Mouse (Mus musculus): ENCODE data around the gene Pes1. TPM values are rescaled to one million over a fixed set of nuclear protein-coding genes. Genes with fewer than 3 reads are reported as not detected.
A peak's percentile ranks its signal among the peaks of the same experiment; 100 is the strongest.

Pes1 gene
- polyA plus RNA-seq, 1 experiment from 2014 or later: 55.2 TPM

DNA sequence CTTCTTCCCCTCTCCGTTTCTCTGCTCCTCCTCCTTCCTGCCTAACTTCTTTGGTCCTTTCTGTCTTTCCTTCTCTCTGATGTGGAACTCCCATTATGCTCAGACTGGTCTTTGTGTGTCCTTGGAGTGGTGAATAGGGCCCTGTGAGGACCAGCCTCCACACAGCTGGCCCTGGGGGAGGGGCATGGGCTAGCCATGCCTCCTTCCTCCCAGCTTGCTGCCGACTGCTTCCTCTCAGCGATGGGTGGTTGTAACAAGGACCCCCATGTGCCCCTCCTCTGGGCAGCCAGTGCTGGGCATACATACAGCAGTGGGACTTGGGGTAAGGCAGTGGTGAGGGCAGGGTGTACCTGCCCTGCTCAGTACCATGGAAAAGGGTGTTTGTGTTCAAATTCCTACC is 10.5 kb downstream of the Pes1 start:
- Histone ChIP-seq H3K4me2 (ENCODE audit: low read length) (no peak overlapping the region), H3K36me3 (ENCODE audit: control insufficient read depth, insufficient read depth, low read length) (peaks cover 100% of the 10 kb centered on the region), H3K27ac (ENCODE audit: low read depth, low read length) (no peak overlapping the region), H3K9me3 (replicated peaks; ENCODE audit: control insufficient read depth, low read length) (no peaks in the 10 kb centered on the region), H3K27me3 (replicated peaks; ENCODE audit: control insufficient read depth, insufficient read depth, low read length) (no peaks in the 10 kb centered on the region), H3K4me1 (ENCODE audit: control insufficient read depth, insufficient read depth, low read length) (no peaks in the 10 kb centered on the region), H3K9ac (ENCODE audit: low read length) (no peak overlapping the region), H3K4me3 (ENCODE audit: low read depth, low read length) (no peak overlapping the region)
- DNase-seq (ENCODE audit: low spot score) (no peak), ATAC-seq (no peak)
- 64% methylated on average over 3 of the region's 3 CpGs for WGBS

DNA sequence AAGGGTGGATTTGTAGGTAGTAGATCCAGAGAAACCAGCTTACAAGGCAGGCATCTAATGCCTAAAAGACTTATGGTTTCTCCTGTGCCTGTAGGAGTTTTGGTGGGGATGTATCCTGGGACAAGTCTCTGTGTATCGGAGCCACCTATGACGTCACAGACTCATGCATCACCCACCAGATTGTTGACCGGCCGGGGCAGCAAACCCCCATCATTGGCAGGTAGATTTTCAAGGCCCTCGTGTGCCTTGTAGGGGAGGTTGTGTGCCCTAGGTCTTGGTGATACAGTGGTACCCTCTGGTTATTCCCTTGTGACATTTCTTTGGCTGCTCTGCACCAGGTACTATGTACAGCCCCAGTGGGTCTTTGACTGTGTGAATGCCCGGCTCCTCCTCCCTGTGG is 12.9 kb downstream of the Pes1 start, which contains the start of gene 4930556J24Rik:
Gene 4930556J24Rik (minus strand): TSS at position 101 of the 400 bp plus-strand sequence.
- H3K27ac ChIP-seq (ENCODE audit: low read depth, low read length): no peak within 1 kb of the TSS
- no peaks in the 10 kb centered on the region for H3K27me3 ChIP-seq (replicated peaks; ENCODE audit: control insufficient read depth, insufficient read depth, low read length)
- DNase-seq (ENCODE audit: low spot score) (no peak), ATAC-seq (no peak)
- no peak within 1 kb of the TSS for H3K4me2 ChIP-seq (ENCODE audit: low read length)
- H3K9me3 ChIP-seq (replicated peaks; ENCODE audit: control insufficient read depth, low read length): no peaks in the 10 kb centered on the region
- H3K4me3 ChIP-seq (ENCODE audit: low read depth, low read length): no peak within 1 kb of the TSS
- no peaks in the 10 kb centered on the region for H3K4me1 ChIP-seq (ENCODE audit: control insufficient read depth, insufficient read depth, low read length)
- H3K36me3 ChIP-seq (ENCODE audit: control insufficient read depth, insufficient read depth, low read length): peaks cover 97% of the 10 kb centered on the region
- WGBS: 96% methylated on average over 6 of the region's 6 CpGs
- no peak within 1 kb of the TSS for H3K9ac ChIP-seq (ENCODE audit: low read length)

DNA sequence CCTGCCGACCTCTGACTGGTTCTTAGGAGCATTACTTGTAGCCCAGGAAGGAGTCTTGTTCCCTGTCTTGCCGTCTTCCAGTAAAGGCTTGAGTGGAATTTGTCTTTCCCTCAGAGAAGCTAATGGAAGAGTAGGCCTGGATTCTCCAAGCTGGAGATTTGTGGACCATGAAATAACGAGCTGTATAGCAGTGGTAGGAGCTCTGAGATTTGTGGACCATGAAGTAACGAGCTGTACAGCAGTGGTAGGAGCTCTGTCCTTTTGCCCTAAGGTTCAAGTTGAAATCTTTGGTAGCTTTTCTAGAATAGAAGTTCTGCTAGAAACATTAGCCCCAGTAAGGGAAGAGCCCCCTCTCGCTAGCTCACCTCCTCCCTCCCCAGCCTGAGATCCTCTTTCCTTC is 14.6 kb downstream of the Pes1 start:
- ATAC-seq: no peak
- H3K36me3 ChIP-seq (ENCODE audit: control insufficient read depth, insufficient read depth, low read length): peaks cover 81% of the 10 kb centered on the region
- no peak for DNase-seq (ENCODE audit: low spot score)
- no peak overlapping the region for H3K4me3 ChIP-seq (ENCODE audit: low read depth, low read length)
- no peak overlapping the region for H3K9ac ChIP-seq (ENCODE audit: low read length)
- H3K27me3 ChIP-seq (replicated peaks; ENCODE audit: control insufficient read depth, insufficient read depth, low read length): no peaks in the 10 kb centered on the region
- WGBS: 93% methylated on average over 5 of the region's 5 CpGs
- H3K4me1 ChIP-seq (ENCODE audit: control insufficient read depth, insufficient read depth, low read length): no peaks in the 10 kb centered on the region; the same call in none of the 2 replicates
- H3K27ac ChIP-seq (ENCODE audit: low read depth, low read length): no peak overlapping the region
- no peaks in the 10 kb centered on the region for H3K9me3 ChIP-seq (replicated peaks; ENCODE audit: control insufficient read depth, low read length)
- H3K4me2 ChIP-seq (ENCODE audit: low read length): no peak overlapping the region

DNA sequence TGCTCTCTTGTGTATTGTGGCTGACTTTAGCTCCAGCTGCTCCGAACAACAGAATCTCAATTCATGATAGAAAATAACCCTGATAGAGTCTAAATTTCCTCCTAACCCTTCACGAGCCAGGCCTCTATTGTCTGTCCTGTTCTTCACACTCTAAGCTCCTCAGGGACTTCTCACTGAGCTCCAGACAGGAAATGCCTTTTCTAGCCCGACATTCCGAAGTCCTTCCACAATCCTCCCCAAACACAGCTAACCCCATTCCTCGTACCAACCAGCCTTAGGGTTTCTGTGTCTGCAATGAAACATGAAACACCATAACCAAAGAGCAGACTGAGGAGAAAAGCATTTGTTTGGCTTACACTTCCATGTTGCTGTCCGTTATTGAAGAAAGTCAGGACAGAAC is 17.8 kb downstream of the Pes1 start:
- H3K4me1 ChIP-seq (ENCODE audit: control insufficient read depth, insufficient read depth, low read length): no peaks in the 10 kb centered on the region; the same call in none of the 2 replicates
- no peak overlapping the region for H3K9ac ChIP-seq (ENCODE audit: low read length)
- H3K27me3 ChIP-seq (replicated peaks; ENCODE audit: control insufficient read depth, insufficient read depth, low read length): 0 out of 2 replicates have a peak, but pooled peaks cover 3% of the 10 kb centered on the region
- H3K9me3 ChIP-seq (replicated peaks; ENCODE audit: control insufficient read depth, low read length): no peaks in the 10 kb centered on the region
- H3K4me2 ChIP-seq (ENCODE audit: low read length): no peak overlapping the region
- DNase-seq (ENCODE audit: low spot score) (no peak), ATAC-seq (no peak)
- H3K4me3 ChIP-seq (ENCODE audit: low read depth, low read length): no peak overlapping the region
- 85% methylated on average over 6 of the region's 6 CpGs for WGBS
- no peak overlapping the region for H3K27ac ChIP-seq (ENCODE audit: low read depth, low read length)
- peaks cover 50% of the 10 kb centered on the region for H3K36me3 ChIP-seq (ENCODE audit: control insufficient read depth, insufficient read depth, low read length)

DNA sequence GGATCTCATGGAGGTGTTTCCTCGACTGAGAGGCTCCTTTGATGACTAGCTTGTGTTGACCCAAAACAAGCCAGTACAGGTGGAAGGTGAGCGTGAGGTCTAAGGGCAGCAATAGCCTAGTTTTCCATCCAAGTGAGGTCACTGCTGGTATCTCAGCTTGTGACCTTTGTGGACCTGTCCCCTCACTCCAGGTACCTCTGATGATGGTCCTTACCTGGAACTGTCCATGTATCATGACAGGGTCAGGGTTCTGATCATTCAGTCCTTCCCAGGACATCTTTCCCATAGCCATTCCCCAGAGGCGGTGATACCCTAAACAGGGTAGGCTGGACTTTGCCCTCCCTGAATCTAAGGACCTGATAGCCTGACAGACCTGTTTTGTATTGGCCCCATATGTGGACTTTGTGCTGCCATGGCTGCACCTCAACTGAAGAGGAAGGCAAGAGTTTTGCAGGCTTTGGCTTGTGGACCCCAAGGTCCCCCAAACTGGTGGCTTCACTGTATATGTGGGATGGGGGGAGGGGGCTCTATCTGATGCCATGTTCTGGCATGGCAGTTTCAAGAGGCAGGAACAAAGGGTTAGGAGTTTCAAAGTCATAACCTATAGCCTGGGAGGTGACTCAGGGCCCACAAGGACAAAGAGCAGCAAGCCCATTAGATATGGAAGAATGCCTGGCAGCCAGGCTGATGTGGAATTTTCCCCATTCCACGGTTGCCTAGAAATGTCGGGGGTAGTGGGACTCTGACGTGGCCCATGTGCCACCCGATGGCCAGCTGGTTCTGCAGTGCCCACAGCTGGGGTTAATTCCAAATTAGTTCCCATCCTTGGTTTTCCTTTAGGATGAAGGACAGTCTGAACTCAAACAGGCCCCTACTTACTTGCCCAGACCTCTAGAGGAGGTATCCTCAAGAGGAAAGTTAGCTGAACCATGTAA is 18.8 kb downstream of the Pes1 start:
- H3K4me1 ChIP-seq (ENCODE audit: control insufficient read depth, insufficient read depth, low read length): no peaks in the 10 kb centered on the region; the same call in none of the 2 replicates
- no peak for DNase-seq (ENCODE audit: low spot score)
- 75% methylated on average over 7 of the region's 7 CpGs for WGBS
- ATAC-seq: no peak
- peaks cover 40% of the 10 kb centered on the region for H3K36me3 ChIP-seq (ENCODE audit: control insufficient read depth, insufficient read depth, low read length)
- 0 out of 2 replicates have a peak, but pooled peaks cover 3% of the 10 kb centered on the region for H3K27me3 ChIP-seq (replicated peaks; ENCODE audit: control insufficient read depth, insufficient read depth, low read length)
- H3K4me3 ChIP-seq (ENCODE audit: low read depth, low read length): no peak overlapping the region
- H3K27ac ChIP-seq (ENCODE audit: low read depth, low read length): no peak overlapping the region
- no peak overlapping the region for H3K9ac ChIP-seq (ENCODE audit: low read length)
- H3K9me3 ChIP-seq (replicated peaks; ENCODE audit: control insufficient read depth, low read length): no peaks in the 10 kb centered on the region
- H3K4me2 ChIP-seq (ENCODE audit: low read length): peak overlapping the region; percentile 60

DNA sequence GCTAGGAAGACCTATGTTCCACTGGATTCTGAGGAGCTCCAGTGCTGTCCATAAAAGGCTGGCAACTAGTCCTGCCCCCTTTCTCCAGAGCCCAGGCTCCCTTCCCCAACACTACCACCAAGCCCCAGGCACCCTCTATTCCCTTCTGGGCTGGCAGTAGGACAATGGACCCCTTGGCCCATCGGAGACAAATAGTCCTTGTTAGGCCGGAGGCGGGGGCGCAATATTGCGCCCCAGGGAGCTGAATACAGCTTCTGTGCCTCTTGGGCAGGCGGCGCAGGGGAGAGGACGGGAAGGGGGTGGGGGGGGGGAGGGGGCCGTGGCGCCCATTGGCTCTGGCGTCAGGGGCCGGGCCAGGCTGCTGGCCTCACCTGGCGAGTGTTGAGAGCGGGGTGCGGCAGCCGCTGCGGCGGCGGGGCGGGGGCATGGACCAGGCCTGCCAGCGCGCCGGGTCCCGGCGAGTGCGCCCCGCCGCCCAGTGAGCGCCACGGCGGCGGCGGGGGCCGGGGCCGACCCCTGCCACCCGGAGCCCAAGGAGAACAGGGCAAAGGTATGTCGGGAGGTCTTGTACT is 19.6 kb downstream of the Pes1 start, which contains the start of gene Gal3st1:
Gene Gal3st1 (plus strand): TSS at position 346 of the 572 bp plus-strand sequence.
- Histone ChIP-seq H3K4me2 (ENCODE audit: low read length) (peak within 1 kb of the TSS; percentile 60), H3K36me3 (ENCODE audit: control insufficient read depth, insufficient read depth, low read length) (peaks cover 32% of the 10 kb centered on the region), H3K4me1 (ENCODE audit: control insufficient read depth, insufficient read depth, low read length) (no peaks in the 10 kb centered on the region; the same call in none of the 2 replicates), H3K27ac (ENCODE audit: low read depth, low read length) (no peak within 1 kb of the TSS), H3K9ac (ENCODE audit: low read length) (peak within 1 kb of the TSS; percentile 56), H3K9me3 (replicated peaks; ENCODE audit: control insufficient read depth, low read length) (no peaks in the 10 kb centered on the region), H3K4me3 (ENCODE audit: low read depth, low read length) (peak within 1 kb of the TSS; percentile 32), H3K27me3 (replicated peaks; ENCODE audit: control insufficient read depth, insufficient read depth, low read length) (0 out of 2 replicates have a peak, but pooled peaks cover 3% of the 10 kb centered on the region)
- DNase-seq (ENCODE audit: low spot score) (peak; percentile 23), ATAC-seq (peak; percentile 55)
- 0% methylated on average over 31 of the region's 37 CpGs for WGBS

DNA sequence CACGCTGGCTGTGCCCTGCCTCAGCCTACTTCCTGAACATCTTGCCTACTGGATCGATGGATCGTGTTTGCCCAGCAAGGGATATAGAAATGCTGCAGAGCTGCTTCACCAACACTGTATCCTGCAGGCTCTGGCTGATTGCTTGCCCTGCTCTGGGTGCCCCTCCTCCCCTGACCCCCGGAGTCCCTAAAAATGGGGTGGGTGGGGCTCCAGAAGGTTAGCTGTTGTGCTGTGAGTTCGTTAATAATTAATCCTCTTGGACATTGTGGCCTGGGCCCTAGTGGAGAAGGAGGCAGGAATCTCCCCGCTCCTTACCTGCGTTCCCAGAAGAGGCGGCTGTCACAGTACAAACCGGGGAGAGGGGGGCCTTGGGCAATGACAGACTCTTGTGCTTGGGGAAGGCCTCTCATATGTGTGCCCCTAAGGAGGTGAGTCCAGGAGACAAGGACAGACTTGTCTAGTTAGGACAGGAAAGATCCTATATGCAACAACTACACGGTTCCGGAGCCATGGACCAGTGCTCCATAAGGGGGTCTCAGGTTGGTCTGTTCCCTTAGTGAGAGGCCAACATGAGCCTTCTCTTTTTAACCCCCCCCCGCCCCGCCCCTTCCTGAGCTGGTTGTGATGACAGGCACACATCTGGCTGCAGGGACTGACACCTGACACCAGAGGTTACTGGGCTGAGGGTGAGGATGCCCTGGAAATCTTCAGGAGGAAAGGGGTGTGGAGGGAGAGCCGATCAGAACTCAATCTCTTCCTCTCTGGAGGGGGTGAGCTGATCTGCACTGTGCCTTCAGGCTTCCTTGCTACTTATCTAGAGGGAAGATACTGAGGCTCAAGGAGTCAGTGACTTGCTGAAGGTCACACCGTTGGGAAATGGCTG is 20.3 kb downstream of the Pes1 start:
- 15% methylated on average over 15 of the region's 15 CpGs for WGBS
- H3K9me3 ChIP-seq (replicated peaks; ENCODE audit: control insufficient read depth, low read length): no peaks in the 10 kb centered on the region
- no peak for DNase-seq (ENCODE audit: low spot score)

DNA sequence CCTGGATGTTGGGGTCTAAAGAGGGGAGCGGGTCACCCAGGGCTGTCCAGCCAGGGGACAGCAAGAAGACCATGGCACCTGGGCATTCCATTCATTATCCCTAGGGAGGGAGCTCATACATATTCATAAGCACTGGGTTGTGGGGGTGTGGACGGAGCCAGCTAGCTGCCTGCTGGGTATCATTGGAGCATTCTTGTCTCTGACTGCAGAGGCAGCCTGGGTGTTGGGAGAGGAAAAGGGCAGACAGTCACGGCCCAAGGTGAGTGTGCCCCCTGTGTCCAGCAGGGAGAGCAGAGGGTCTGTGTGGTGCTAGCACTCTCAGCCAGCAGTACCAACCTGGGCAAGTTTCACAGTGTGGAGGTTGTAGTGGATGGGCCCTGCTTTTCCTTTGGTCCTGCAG is 26.0 kb downstream of the Pes1 start:
- DNase-seq (ENCODE audit: low spot score) (no peak), ATAC-seq (no peak)
- no peak overlapping the region for H3K4me3 ChIP-seq (ENCODE audit: low read depth, low read length)
- no peak overlapping the region for H3K9ac ChIP-seq (ENCODE audit: low read length)
- H3K4me1 ChIP-seq (ENCODE audit: control insufficient read depth, insufficient read depth, low read length): no peaks in the 10 kb centered on the region
- H3K4me2 ChIP-seq (ENCODE audit: low read length): no peak overlapping the region
- no peak overlapping the region for H3K27ac ChIP-seq (ENCODE audit: low read depth, low read length)
- no peaks in the 10 kb centered on the region for H3K36me3 ChIP-seq (ENCODE audit: control insufficient read depth, insufficient read depth, low read length)
- H3K27me3 ChIP-seq (replicated peaks; ENCODE audit: control insufficient read depth, insufficient read depth, low read length): no peaks in the 10 kb centered on the region
- no peaks in the 10 kb centered on the region for H3K9me3 ChIP-seq (replicated peaks; ENCODE audit: control insufficient read depth, low read length)
- 38% methylated on average over 3 of the region's 3 CpGs for WGBS

More for the DNA sequence above, 20.3 kb downstream of the Pes1 start:
- Histone ChIP-seq H3K27me3 (replicated peaks; ENCODE audit: control insufficient read depth, insufficient read depth, low read length) (0 out of 2 replicates have a peak, but pooled peaks cover 3% of the 10 kb centered on the region), H3K36me3 (ENCODE audit: control insufficient read depth, insufficient read depth, low read length) (peaks cover 24% of the 10 kb centered on the region), H3K4me1 (ENCODE audit: control insufficient read depth, insufficient read depth, low read length) (no peaks in the 10 kb centered on the region; the same call in none of the 2 replicates), H3K4me3 (ENCODE audit: low read depth, low read length) (peak overlapping the region; percentile 32), H3K9ac (ENCODE audit: low read length) (peak overlapping the region; percentile 56), H3K4me2 (ENCODE audit: low read length) (peak overlapping the region; percentile 60), H3K27ac (ENCODE audit: low read depth, low read length) (no peak overlapping the region)
- ATAC-seq: no peak
